Mouse (Mus musculus) adrenal gland, postnatal 25 days (tissue): ENCODE data around the gene Ushbp1. TPM values are rescaled to one million over a fixed set of nuclear protein-coding genes. Genes with fewer than 3 reads are reported as not detected.
"Not testable (repeated sequence)": the region's sequence is repeated elsewhere in the genome, so short reads cannot be mapped to it uniquely, and the experiment has no call there.

ENCODE experiments used
- DNase-seq: peaks from one replicate; pipeline ENCODE4 v3.0.0; 2021; ENCODE audit warnings: mixed read lengths
- total RNA-seq: library from RNA; stranded (reverse); gene quantifications from 2 replicates; pipeline ENCODE4 v1.2.3, GENCODE M21; 2021

The Ushbp1 gene
- total RNA-seq, 1 experiment from 2014 or later = 25.8 TPM

DNA sequence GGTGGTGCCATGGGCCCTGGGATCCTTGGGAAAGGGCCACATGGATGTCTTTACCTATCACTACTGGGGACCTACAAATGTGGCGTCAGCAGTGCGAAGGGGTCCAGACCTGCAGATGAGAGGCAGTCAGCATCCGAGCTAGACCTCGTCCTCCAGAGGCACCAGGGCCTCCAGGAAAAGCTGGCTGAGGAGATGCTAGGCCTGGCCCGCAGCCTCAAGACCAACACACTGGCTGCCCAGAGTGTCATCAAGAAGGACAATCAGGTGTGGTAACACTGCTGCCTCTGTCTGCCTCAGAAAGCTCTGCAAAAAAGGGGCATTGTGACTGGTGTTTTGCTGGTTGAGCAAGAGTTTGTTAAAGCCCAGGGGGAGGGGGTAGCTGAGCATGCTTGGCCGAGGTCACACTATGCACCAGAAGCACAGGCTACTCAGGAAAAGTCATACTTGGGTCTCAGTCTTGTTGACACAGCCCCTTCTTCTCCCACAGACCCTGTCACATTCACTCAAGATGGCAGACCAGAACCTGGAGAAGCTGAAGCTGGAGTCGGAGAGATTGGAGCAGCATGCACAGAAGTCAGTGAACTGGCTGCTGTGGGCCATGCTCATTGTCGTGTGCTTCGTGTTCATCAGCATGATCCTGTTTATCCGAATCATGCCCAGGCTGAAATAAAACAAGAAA is 26.4 kb downstream of the Ushbp1 start:
- no peak for DNase-seq

DNA sequence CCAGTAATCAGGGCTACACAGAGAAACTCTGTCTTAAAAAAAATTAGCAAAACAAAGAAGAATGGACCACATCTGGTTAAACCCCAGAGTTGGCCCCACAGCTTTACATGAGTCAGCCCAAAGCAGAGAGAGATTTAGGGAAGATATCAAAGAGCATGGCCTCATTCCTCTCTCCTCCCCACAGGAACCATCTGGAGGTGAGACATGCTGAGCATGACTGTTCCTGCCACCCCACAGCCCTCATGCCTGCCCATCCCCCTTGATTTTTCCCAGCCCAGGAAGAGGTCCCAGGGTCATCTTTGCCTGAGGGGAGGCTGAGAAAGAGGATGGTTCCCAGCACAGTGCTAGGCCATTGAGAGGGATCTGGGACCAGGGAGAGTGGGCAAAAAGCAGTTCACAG is 27.2 kb downstream of the Ushbp1 start:
- DNase-seq = no peak

DNA sequence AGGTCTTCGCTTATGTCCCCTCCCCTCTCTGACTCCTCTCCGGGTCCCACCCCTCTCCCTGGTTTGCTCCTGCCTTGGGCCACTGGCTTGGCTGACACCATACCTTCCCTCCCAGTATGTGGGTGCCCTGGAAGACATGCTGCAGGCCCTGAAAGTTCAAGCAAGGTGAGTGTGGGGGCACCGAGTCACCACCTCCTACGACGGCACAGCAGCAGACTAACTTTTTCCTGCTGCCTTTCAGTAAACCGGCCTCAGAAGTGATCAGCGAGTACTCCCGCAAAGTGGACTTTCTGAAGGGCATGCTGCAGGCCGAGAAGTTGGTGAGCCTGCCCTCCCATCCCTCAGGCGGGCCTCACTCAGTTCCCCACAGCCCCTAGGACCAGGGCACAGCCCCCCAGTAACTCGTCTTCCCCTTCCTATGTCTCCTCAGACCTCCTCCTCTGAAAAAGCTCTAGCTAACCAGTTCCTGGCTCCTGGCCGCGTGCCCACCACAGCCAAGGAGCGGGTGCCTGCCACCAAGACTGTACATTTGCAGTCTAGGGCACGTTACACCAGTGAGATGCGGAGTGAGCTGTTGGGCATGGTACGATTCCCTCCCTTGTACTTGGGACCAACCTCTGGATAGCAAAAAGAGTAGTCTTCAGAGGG is 27.9 kb downstream of the Ushbp1 start:
- peak; percentile 38 for DNase-seq

DNA sequence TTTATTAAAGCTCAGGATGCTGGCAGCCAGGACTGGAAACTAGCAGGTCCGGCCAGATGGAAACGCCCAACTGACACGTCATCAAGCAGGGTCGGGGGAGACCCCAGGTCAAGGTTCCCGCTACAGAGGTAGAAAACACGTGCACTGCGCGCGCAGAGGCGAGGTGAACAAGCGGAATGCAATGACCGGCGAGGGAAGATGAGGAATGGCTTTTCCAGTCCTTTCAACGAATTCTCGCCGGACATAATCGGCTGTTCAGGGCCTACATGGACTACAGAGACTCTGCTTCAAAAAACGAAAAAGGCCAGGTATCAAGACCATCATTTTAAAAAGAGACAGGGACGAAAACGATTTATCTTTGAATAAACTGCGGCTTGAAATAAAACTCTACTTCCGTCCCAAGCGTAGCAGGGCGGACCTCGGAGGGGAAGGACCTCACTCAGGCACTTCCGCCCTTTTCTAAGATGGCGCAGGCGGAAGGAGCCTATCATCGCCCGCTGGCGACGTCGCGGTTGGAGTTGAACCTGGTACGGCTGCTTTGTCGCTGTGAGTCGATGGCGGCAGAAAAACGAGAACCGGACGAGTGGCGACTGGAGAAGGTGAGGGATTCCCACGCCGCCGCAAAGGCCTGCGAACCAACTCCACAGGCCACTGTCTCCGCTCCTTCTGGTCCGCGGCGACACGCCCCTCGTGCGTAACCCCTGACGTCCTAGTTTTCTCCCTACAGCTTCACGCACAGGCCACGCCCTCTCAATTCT is 28.7 kb downstream of the Ushbp1 start, which contains the start of gene Use1:
Gene Use1 (plus strand): TSS at position 78 of the 758 bp plus-strand sequence.
- peak; percentile 88 for DNase-seq

DNA sequence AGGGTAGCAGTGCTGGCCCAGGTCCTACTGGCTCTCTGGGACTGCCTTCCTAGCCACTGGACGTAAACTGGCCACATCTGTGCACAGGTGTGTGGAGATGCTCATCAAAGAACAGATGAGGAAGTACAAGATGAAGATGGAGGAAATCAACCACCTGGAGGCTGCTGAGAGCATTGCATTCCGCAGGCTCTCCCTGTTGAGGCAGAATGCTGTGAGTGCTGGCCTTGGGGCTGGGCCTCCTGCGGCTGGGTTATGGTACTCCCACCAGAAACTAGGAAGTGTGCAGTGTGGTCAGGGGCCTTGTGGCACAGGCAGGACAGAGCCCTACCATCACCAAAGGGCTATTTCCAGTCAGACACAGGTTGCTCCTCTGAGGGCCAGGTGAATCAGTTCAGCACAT is 37.6 kb downstream of the Ushbp1 start:
- no peak for DNase-seq

DNA sequence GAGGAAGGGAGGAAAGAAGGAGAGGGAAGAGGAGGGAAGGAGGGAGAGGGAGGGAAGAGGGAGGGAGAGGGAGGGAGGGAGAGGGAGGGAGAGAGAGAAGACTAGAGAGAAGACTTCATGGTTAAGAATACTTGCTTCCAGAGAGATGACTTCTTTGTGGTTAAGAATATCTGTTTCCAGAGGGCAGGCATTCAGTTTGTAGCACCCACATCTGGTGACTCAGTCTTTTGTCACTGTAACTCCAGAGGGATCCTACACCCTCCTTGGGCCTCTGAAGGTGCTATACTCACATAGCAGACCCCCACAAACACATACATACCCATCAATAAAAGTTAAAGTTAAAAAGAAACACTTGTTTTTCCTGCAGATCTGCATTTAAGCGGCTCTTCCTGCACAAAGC is 44.1 kb downstream of the Ushbp1 start:
- no peak for DNase-seq

DNA sequence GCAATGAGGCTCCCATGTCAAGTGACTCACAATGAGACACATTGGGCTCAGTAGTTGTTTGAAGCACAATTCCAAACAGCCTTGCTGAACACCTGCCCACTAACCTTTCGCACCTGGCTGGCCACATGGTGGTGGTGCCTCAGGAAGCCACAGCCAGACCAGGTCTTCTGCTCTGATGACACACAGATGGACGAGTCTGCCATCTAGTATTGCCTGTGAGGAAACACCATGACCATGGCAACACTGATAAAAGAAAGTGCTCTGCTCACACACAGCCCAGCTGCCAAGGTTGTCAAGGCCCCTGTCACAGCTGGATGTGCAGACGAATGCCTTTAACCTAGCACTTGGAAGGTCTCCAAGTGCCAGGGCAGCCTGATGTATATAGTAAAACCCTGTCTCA is 44.5 kb downstream of the Ushbp1 start:
- no peak for DNase-seq

DNA sequence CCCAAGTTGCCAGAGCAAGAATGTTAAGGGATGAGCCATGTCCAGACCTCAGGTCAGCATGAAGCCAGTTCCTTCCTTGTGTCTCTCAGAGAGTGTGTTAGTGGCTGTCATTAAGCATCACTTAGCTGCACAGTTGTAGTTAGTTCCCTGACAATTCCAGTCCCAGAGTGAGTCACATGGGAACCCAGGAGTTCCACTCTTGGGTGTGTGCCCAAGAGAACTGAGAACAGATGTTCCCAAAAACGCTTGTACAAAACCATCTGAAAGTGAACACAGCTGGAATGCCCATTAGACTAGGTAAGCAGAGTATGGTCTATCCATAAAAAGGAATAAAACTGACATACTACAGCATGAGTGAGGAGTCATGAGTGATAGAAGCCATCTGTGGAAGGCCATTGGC is 49.0 kb downstream of the Ushbp1 start:
- no peak for DNase-seq

DNA sequence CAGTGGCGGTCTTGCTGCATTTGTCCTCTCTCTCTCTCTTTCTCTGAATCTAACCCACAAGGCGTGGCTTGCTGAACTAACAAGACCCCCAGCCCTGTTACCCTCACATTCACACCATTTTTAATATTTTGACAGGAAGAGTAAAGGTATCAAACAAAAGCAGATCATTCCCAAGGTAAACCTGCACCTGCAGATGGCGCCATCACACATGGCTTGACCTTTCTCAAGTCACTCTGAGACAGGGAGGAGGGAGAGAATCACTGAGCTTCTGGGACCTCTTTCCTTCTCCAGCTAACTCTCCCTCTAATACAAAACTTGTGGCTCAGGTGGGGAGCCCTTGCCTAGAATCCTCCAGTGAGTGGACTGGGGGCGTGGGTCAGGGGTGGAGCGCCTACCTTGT is 55.0 kb downstream of the Ushbp1 start:
- DNase-seq = peak; percentile 47

DNA sequence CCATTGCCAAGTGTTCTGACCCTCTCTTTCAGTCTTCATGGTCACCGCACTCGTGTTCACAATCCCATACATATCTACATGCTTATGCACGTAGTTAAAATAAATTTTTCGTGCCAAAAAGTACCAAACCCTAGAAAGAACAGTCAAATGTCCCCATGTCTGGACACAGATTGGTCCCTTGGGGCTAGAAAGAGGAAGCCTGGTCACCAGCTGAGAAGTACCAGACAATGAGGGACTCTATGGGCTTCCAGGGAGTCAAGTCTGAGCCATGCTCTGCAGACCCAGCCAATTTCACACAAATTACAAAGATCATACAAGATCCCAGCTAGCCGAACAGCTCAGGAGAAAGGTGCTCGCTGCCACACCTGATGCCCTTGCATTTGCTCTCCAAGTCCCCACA is 57.8 kb downstream of the Ushbp1 start:
- DNase-seq = not testable (repeated sequence)

Other genes starting within 250 kb of the Ushbp1 start
- 40.7 and 42.0 TPM in 2 replicates for gene Myo9b, start 123.1 kb downstream of the Ushbp1 start, total RNA-seq
- 19.6 and 21.5 TPM in 2 replicates for gene Haus8, start 122.9 kb downstream of the Ushbp1 start, total RNA-seq
- 168 and 199 TPM in 2 replicates for gene Use1, start 29.0 kb downstream of the Ushbp1 start, total RNA-seq
- 18.7 and 20.7 TPM in 2 replicates for gene Ocel1, start 24.5 kb downstream of the Ushbp1 start, total RNA-seq
- gene Nr2f6, start 13.8 kb downstream of the Ushbp1 start, total RNA-seq = 64.5 and 75.8 TPM in 2 replicates
- gene Babam1, start 1.1 kb upstream of the Ushbp1 start, total RNA-seq = 105 and 116 TPM in 2 replicates
- 3.2 and 4.1 TPM in 2 replicates for gene Ankle1, start 10.2 kb upstream of the Ushbp1 start, total RNA-seq
- gene Abhd8, start 67.9 kb upstream of the Ushbp1 start, total RNA-seq = 63.0 and 82.8 TPM in 2 replicates
- gene Mrpl34, start 69.2 kb upstream of the Ushbp1 start, total RNA-seq = 109 and 113 TPM in 2 replicates
- 62.5 and 64.7 TPM in 2 replicates for gene Dda1, start 73.4 kb upstream of the Ushbp1 start, total RNA-seq
- 17.3 and 23.3 TPM in 2 replicates for gene Ano8, start 90.2 kb upstream of the Ushbp1 start, total RNA-seq
- 26.5 and 28.7 TPM in 2 replicates for gene Gtpbp3, start 92.3 kb upstream of the Ushbp1 start, total RNA-seq
- 167 and 192 TPM in 2 replicates for gene Plvap, start 116.0 kb upstream of the Ushbp1 start, total RNA-seq
- gene Ccdc194, start 129.9 kb upstream of the Ushbp1 start, total RNA-seq = not detected in 2 replicates
- gene Bst2, start 141.7 kb upstream of the Ushbp1 start, total RNA-seq = 66.0 and 70.2 TPM in 2 replicates
- gene Mvb12a, start 147.1 kb upstream of the Ushbp1 start, total RNA-seq = 62.3 and 73.7 TPM in 2 replicates
- gene Tmem221, start 163.1 kb upstream of the Ushbp1 start, total RNA-seq = 5.0 and 8.9 TPM in 2 replicates
- gene Nxnl1, start 170.8 kb upstream of the Ushbp1 start, total RNA-seq = 1.1 TPM in 2 replicates
- gene Slc27a1, start 173.1 kb upstream of the Ushbp1 start, total RNA-seq = 156 and 167 TPM in 2 replicates
- 145 and 153 TPM in 2 replicates for gene Pgls, start 196.4 kb upstream of the Ushbp1 start, total RNA-seq
- 4.0 TPM in 2 replicates for gene Fam129c, start 201.8 kb upstream of the Ushbp1 start, total RNA-seq
- 64.6 and 66.2 TPM in 2 replicates for gene Colgalt1, start 215.2 kb upstream of the Ushbp1 start, total RNA-seq